ENCODE assay signal across 8 mouse cellular contexts in genomic region chr1:38307821-38308704, GRCm38 (mm10).
DNase-seq lines count a peak whose midpoint lies in the region; ATAC-seq and TF ChIP-seq lines count a peak whose summit lies in the region.

No protein-coding gene starts in this region.

- H3K4me1 ChIP-seq in liver, adult 2 months (ENCODE audit: control insufficient read depth, insufficient read depth, low read length), result peaks cover 12% of the 10 kb centered on the region
- 0 out of 2 replicates have a peak, but pooled peaks cover 3% of the 10 kb centered on the region for H3K4me1 ChIP-seq in liver, embryonic 11.5 days (replicated peaks; ENCODE audit: control insufficient read depth, insufficient read depth, low read length)
- H3K4me1 ChIP-seq in hindbrain, embryonic 15.5 days (replicated peaks), result peaks cover 16% of the 10 kb centered on the region
- H3K4me1 ChIP-seq in lung, postnatal 0 days (ENCODE audit: insufficient read depth, low read depth, low read length), result peaks cover 11% of the 10 kb centered on the region; the same call in 1 of the 2 replicates

- H3K79me2 ChIP-seq in liver, adult 2 months (ENCODE audit: control insufficient read depth, insufficient read depth, low read length), result no peaks in the 10 kb centered on the region

- peak overlapping the region; percentile 52 for H3K9ac ChIP-seq in liver, adult 2 months (ENCODE audit: low read depth, low read length)
- no peak overlapping the region for H3K9ac ChIP-seq in liver, embryonic 11.5 days (ENCODE audit: low read depth, low read length)
- no peak overlapping the region for H3K9ac ChIP-seq in hindbrain, embryonic 15.5 days
- no peak overlapping the region for H3K9ac ChIP-seq in lung, postnatal 0 days (replicated peaks; ENCODE audit: low read depth)

- no peak overlapping the region for H3K4me3 ChIP-seq in liver, adult 2 months (ENCODE audit: insufficient read depth, low read depth, low read length)
- no peak overlapping the region for H3K4me3 ChIP-seq in liver, embryonic 11.5 days (ENCODE audit: low read depth, low read length)
- no peak overlapping the region for H3K4me3 ChIP-seq in hindbrain, embryonic 15.5 days
- no peak overlapping the region for H3K4me3 ChIP-seq in lung, postnatal 0 days (ENCODE audit: low read depth, low read length)

- H3K27me3 ChIP-seq in liver, adult 2 months (ENCODE audit: control insufficient read depth, insufficient read depth, low read length), result no peaks in the 10 kb centered on the region
- no peaks in the 10 kb centered on the region for H3K27me3 ChIP-seq in liver, embryonic 11.5 days (replicated peaks; ENCODE audit: control insufficient read depth, insufficient read depth, low read length)
- H3K27me3 ChIP-seq in hindbrain, embryonic 15.5 days, result no peaks in the 10 kb centered on the region
- H3K27me3 ChIP-seq in lung, postnatal 0 days (replicated peaks; ENCODE audit: insufficient read depth, low read length), result no peaks in the 10 kb centered on the region

- 34% methylated on average over 7 of the region's 7 CpGs for WGBS in liver, adult 2 months
- WGBS in liver, embryonic 11.5 days, result 86% methylated on average over 7 of the region's 7 CpGs
- 42% methylated on average over 7 of the region's 7 CpGs for WGBS in hindbrain, embryonic 15.5 days
- WGBS in lung, postnatal 0 days, result 47% methylated on average over 7 of the region's 7 CpGs

- TF ChIP-seq EP300 in lung, postnatal 0 days (IDR thresholded peaks at IDR 0.05), result no peak

- intact Hi-C loops in gastrocnemius, postnatal 14 days (cut with DNase I; ENCODE audit: low total_unique reads), result no loop called here

- ATAC-seq in liver, embryonic 11.5 days (replicated peaks; ENCODE audit: low FRiP score), result no peak
- peak; percentile 74 for ATAC-seq in hindbrain, embryonic 15.5 days (ENCODE audit: low FRiP score, low read depth)
- ATAC-seq in lung, postnatal 0 days, result peak; percentile 59

- no peak for TF ChIP-seq CTCF in liver, adult 2 months (IDR thresholded peaks at IDR 0.05; ENCODE audit: low read depth, low read length)
- peak; percentile 13; the same call in 1 of the 2 replicates for TF ChIP-seq CTCF in lung, postnatal 0 days (IDR thresholded peaks at IDR 0.05)

- peak overlapping the region; percentile 96 for H3K27ac ChIP-seq in liver, adult 2 months (replicated peaks; ENCODE audit: insufficient read depth, low read depth, low read length)
- H3K27ac ChIP-seq in liver, embryonic 11.5 days (ENCODE audit: low read depth, low read length), result no peak overlapping the region
- H3K27ac ChIP-seq in hindbrain, embryonic 15.5 days (replicated peaks), result peak overlapping the region; percentile 47
- no peak overlapping the region for H3K27ac ChIP-seq in lung, postnatal 0 days (ENCODE audit: low read length)

- TF ChIP-seq POLR2A in liver, adult 2 months (IDR thresholded peaks at IDR 0.05; ENCODE audit: extremely low read depth, insufficient read depth, low read length), result no peak

- no peaks in the 10 kb centered on the region for H3K36me3 ChIP-seq in liver, adult 2 months (ENCODE audit: control insufficient read depth, insufficient read depth, low read length)
- no peaks in the 10 kb centered on the region for H3K36me3 ChIP-seq in liver, embryonic 11.5 days (ENCODE audit: control insufficient read depth, insufficient read depth, low read length)
- H3K36me3 ChIP-seq in hindbrain, embryonic 15.5 days, result no peaks in the 10 kb centered on the region
- no peaks in the 10 kb centered on the region for H3K36me3 ChIP-seq in lung, postnatal 0 days (ENCODE audit: insufficient read depth, low read length)

- no peak overlapping the region for H3K4me2 ChIP-seq in liver, embryonic 11.5 days
- H3K4me2 ChIP-seq in hindbrain, embryonic 15.5 days, result no peak overlapping the region
- no peak overlapping the region for H3K4me2 ChIP-seq in lung, postnatal 0 days (replicated peaks; ENCODE audit: low read depth, low read length)

- peak; percentile 87 for DNase-seq in liver, adult 2 months (ENCODE audit: extremely low read depth, low read depth, low spot score)
- no peak for DNase-seq in liver, embryonic 11.5 days (ENCODE audit: low spot score)
- DNase-seq in cerebellum, adult 11-12 months, result peak; percentile 51
- peak; percentile 78 for DNase-seq in gastrocnemius, postnatal 14 days
- peak; percentile 34 for DNase-seq in lung, postnatal 0 days (ENCODE audit: low spot score)
- DNase-seq in urinary bladder, postnatal 4 days (ENCODE audit: low spot score in 2 of 2), result peak; percentile 48 to 66
- DNase-seq in natural killer cell, adult 2 months (ENCODE audit: low spot score in 2 of 2), result no peak

- H3K9me3 ChIP-seq in liver, embryonic 11.5 days (ENCODE audit: control insufficient read depth, low read length), result no peaks in the 10 kb centered on the region
- no peaks in the 10 kb centered on the region for H3K9me3 ChIP-seq in hindbrain, embryonic 15.5 days
- H3K9me3 ChIP-seq in lung, postnatal 0 days (ENCODE audit: low read length), result no peaks in the 10 kb centered on the region

Comparison
In these comparisons a context has a peak if more than half of its experiments do, and no peak if none do; other contexts are left out.
1. DNase-seq: peak in liver, adult 2 months (single experiment), cerebellum, adult 11-12 months (single experiment), gastrocnemius, postnatal 14 days (single experiment), lung, postnatal 0 days (single experiment) and urinary bladder, postnatal 4 days (2 of 2); none in liver, embryonic 11.5 days (single experiment) and natural killer cell, adult 2 months (0 of 2).
2. H3K27ac ChIP-seq: peak in liver, adult 2 months (single experiment) and hindbrain, embryonic 15.5 days (single experiment); none in liver, embryonic 11.5 days (single experiment) and lung, postnatal 0 days (single experiment).